Mouse (Mus musculus): Measurements from ENCODE around the gene Aaed1. TPM values are rescaled to one million over a fixed set of nuclear protein-coding genes. Genes with fewer than 3 reads are reported as not detected.

Aaed1 gene
- polyA plus RNA-seq, 1 experiment from 2014 or later, result 40.9 TPM

- H3K36me3 ChIP-seq (ENCODE audit: inconsistent target), result no peaks in the 10 kb centered on the region
- H3K4me3 ChIP-seq (ENCODE audit: inconsistent target), result no peak overlapping the region
- no peak overlapping the region for H3K27ac ChIP-seq
- H3K79me2 ChIP-seq (ENCODE audit: inconsistent target), result no peaks in the 10 kb centered on the region
Observed at GRCm38 (mm10) chr13:64319782-64320181, 7.3 kb upstream of the Aaed1 start.

DNA sequence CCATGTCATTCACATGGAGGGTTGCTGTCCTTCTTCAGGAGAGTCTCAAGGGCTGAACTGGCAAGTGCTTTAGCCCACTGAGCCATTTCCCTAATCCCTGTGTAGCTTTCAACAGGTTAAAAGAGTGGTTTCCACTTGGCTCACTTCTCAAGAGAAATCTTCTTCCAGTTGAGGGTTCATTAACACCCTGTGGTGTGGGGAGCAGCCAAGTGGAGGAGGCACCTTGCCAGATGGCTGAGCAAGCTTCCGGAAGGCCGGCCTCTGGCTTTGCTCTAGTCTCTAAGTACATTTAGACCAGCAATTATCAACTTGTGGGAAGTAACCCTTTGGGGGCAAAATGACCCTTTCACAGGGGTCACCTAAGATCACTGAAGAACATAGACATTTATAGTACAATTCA is 5.8 kb upstream of the Aaed1 start:
- no peak overlapping the region for H3K27ac ChIP-seq
- no peaks in the 10 kb centered on the region for H3K79me2 ChIP-seq (ENCODE audit: inconsistent target)
- no peak overlapping the region for H3K4me3 ChIP-seq (ENCODE audit: inconsistent target)
- no peaks in the 10 kb centered on the region for H3K36me3 ChIP-seq (ENCODE audit: inconsistent target)
- 66% methylated on average over 2 of the region's 2 CpGs for WGBS (ENCODE audit: missing documents)

DNA sequence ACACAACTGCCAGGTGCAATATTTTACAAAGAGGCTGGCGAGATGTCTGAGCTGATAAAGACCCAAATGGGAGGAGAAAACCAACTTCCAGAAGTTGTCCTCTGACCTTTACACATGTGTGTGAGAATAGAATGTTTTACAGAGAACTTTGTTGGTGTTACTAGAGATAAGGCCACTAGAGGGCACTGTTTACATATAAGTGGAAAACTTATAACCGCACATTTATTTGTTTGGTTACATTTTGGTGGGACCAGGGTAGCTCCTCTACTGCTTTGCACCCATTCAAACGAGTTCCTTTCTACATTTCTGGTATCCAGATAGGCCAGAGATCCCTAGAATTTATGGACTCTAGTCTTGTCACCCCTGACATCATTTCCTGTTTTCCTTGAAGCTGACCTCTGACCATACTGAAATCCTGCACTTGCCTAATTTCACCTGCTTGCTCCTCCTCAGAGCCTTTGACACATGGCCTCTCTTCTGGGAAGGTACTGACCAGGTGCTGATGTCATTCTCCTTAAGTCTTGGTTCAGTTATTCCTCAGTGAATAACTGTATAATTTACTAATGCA is 3.1 kb upstream of the Aaed1 start:
- peaks cover 14% of the 10 kb centered on the region; the same call in 1 of the 2 replicates for H3K79me2 ChIP-seq (ENCODE audit: inconsistent target)
- no peak overlapping the region for H3K27ac ChIP-seq
- H3K4me3 ChIP-seq (ENCODE audit: inconsistent target), result no peak overlapping the region
- H3K36me3 ChIP-seq (ENCODE audit: inconsistent target), result no peaks in the 10 kb centered on the region
- WGBS (ENCODE audit: missing documents), result 2% methylated on average over 3 of the region's 3 CpGs

DNA sequence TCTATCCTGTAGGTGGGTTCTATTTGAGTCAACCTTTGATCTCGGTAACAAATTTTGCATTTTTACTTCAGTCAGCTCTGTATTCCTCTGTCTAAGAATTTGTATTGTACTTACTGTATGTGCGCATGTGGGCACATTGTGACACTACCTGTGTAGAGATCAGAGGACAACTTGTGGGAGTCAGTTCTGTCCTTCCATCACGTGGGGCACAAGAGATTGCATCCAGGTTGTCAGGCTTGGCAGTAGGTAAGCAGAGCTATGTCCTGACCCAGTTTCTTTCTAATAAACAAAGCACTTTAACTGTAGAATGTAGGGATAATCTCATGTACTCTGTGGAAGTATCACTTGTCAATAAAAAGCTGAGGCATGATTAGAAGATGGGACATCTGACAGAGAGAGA is 1.5 kb upstream of the Aaed1 start:
- Histone ChIP-seq H3K79me2 (ENCODE audit: inconsistent target) (peaks cover 19% of the 10 kb centered on the region; the same call in 1 of the 2 replicates), H3K36me3 (ENCODE audit: inconsistent target) (no peaks in the 10 kb centered on the region), H3K27ac (no peak overlapping the region), H3K4me3 (ENCODE audit: inconsistent target) (no peak overlapping the region)
- 94% methylated on average over 3 of the region's 3 CpGs for WGBS (ENCODE audit: missing documents)

- 7% methylated on average over 2 of the region's 2 CpGs for WGBS (ENCODE audit: missing documents)
- Histone ChIP-seq H3K27ac (0 out of 2 replicates have a peak overlapping the region, but pooled peaks have one; percentile 8), H3K36me3 (ENCODE audit: inconsistent target) (no peaks in the 10 kb centered on the region), H3K4me3 (ENCODE audit: inconsistent target) (peak overlapping the region; percentile 16; the same call in 1 of the 2 replicates), H3K79me2 (ENCODE audit: inconsistent target) (peaks cover 19% of the 10 kb centered on the region; the same call in 1 of the 2 replicates)
Observed at GRCm38 (mm10) chr13:64312916-64313289, 393 bp upstream of the Aaed1 start.

- 88% methylated on average over 1 of the region's 1 CpGs for WGBS (ENCODE audit: missing documents)
- no peak overlapping the region for H3K27ac ChIP-seq
Observed at GRCm38 (mm10) chr13:64311266-64311665, 1.2 kb downstream of the Aaed1 start.

GRCm38 (mm10) chr13:64310585-64310984 is 1.9 kb downstream of the Aaed1 start:
- H3K4me3 ChIP-seq (ENCODE audit: inconsistent target), result no peak overlapping the region
- 79% methylated on average over 6 of the region's 6 CpGs for WGBS (ENCODE audit: missing documents)
- H3K79me2 ChIP-seq (ENCODE audit: inconsistent target), result peaks cover 19% of the 10 kb centered on the region; the same call in 1 of the 2 replicates
- H3K27ac ChIP-seq, result no peak overlapping the region
- H3K36me3 ChIP-seq (ENCODE audit: inconsistent target), result no peaks in the 10 kb centered on the region

More at GRCm38 (mm10) chr13:64311266-64311665, 1.2 kb downstream of the Aaed1 start:
- H3K36me3 ChIP-seq (ENCODE audit: inconsistent target), result no peaks in the 10 kb centered on the region
- H3K4me3 ChIP-seq (ENCODE audit: inconsistent target), result peak overlapping the region; percentile 91
- peaks cover 19% of the 10 kb centered on the region; the same call in 1 of the 2 replicates for H3K79me2 ChIP-seq (ENCODE audit: inconsistent target)

GRCm38 (mm10) chr13:64309842-64310241 is 2.7 kb downstream of the Aaed1 start:
- WGBS (ENCODE audit: missing documents), result 17% methylated on average over 11 of the region's 11 CpGs
- no peak overlapping the region for H3K4me3 ChIP-seq (ENCODE audit: inconsistent target)
- H3K27ac ChIP-seq, result no peak overlapping the region

GRCm38 (mm10) chr13:64309036-64309435 is 3.5 kb downstream of the Aaed1 start:
- Histone ChIP-seq H3K4me3 (ENCODE audit: inconsistent target) (no peak overlapping the region), H3K36me3 (ENCODE audit: inconsistent target) (0 out of 2 replicates have a peak, but pooled peaks cover 7% of the 10 kb centered on the region), H3K79me2 (ENCODE audit: inconsistent target) (peaks cover 19% of the 10 kb centered on the region; the same call in 1 of the 2 replicates), H3K27ac (no peak overlapping the region)
- WGBS (ENCODE audit: missing documents), result 8% methylated on average over 5 of the region's 5 CpGs

More at GRCm38 (mm10) chr13:64309842-64310241, 2.7 kb downstream of the Aaed1 start:
- Histone ChIP-seq H3K79me2 (ENCODE audit: inconsistent target) (peaks cover 19% of the 10 kb centered on the region; the same call in 1 of the 2 replicates), H3K36me3 (ENCODE audit: inconsistent target) (0 out of 2 replicates have a peak, but pooled peaks cover under 1% of the 10 kb centered on the region)

DNA sequence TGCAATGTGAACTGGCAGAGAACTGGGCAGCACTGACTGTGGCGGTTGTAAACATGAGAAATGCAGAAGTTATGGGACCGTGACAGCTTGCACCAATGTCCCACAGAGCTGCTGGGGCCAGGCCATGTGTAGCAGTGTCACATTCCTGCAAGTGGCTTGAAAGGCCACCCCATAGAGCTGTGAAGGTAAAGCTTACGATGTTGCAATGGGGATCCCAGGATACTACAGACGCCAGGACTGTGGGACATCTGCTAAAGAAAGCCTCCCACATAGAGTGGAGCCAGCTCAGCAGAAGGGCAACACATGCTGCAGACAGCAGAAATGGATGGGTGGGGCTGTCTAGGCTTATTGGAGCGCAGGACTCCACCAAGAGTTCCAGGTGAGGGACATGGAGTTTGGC is 5.0 kb downstream of the Aaed1 start:
- Histone ChIP-seq H3K36me3 (ENCODE audit: inconsistent target) (0 out of 2 replicates have a peak, but pooled peaks cover 14% of the 10 kb centered on the region), H3K4me3 (ENCODE audit: inconsistent target) (no peak overlapping the region), H3K79me2 (ENCODE audit: inconsistent target) (peaks cover 19% of the 10 kb centered on the region; the same call in 1 of the 2 replicates), H3K27ac (0 out of 2 replicates have a peak overlapping the region, but pooled peaks have one; percentile 17)
- 53% methylated on average over 5 of the region's 5 CpGs for WGBS (ENCODE audit: missing documents)

DNA sequence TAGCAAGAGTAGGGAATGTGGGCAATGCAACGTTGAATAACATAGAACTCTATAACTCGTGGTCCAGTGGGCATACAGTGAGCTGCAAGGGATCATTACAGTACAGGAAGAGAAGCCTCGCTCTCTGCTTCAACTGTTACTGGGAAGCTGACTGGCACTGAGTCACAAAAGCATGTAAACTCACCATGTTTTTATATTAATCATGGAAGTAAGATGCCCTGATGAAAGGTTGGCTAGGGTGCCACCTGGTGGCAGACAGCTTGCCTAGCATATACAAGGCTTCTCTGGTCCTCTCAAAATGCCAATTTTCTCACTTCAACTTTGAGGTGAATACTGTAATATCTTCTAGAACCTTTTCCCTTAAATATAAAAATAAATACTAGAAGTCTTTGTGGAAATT is 6.4 kb downstream of the Aaed1 start:
- WGBS (ENCODE audit: missing documents), result 76% methylated on average over 3 of the region's 3 CpGs
- Histone ChIP-seq H3K79me2 (ENCODE audit: inconsistent target) (peaks cover 10% of the 10 kb centered on the region; the same call in 1 of the 2 replicates), H3K27ac (no peak overlapping the region), H3K4me3 (ENCODE audit: inconsistent target) (no peak overlapping the region), H3K36me3 (ENCODE audit: inconsistent target) (0 out of 2 replicates have a peak, but pooled peaks cover 15% of the 10 kb centered on the region)

DNA sequence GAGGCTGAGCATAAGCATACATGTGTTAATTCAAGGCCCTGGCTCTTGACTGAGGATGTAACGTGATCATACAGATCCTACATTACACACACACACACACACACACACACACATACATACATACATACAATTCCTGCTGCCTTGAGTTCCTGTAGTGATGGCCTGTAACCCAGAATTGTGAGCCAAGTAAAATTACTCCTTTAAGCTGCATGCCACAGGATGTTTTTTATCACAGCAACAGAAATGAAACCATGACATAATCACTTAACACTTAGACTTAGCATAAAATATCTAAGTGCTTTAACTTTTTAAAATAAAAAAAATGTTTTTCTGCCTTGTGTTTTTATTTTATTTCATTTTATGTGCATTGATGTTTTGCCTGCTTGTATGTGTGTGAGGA is 13.4 kb downstream of the Aaed1 start:
- Histone ChIP-seq H3K79me2 (ENCODE audit: inconsistent target) (no peaks in the 10 kb centered on the region), H3K27ac (no peak overlapping the region), H3K36me3 (ENCODE audit: inconsistent target) (peaks cover 13% of the 10 kb centered on the region), H3K4me3 (ENCODE audit: inconsistent target) (no peak overlapping the region)
- no CpG with 5 or more reads among the region's 1 CpGs for WGBS (ENCODE audit: missing documents)

DNA sequence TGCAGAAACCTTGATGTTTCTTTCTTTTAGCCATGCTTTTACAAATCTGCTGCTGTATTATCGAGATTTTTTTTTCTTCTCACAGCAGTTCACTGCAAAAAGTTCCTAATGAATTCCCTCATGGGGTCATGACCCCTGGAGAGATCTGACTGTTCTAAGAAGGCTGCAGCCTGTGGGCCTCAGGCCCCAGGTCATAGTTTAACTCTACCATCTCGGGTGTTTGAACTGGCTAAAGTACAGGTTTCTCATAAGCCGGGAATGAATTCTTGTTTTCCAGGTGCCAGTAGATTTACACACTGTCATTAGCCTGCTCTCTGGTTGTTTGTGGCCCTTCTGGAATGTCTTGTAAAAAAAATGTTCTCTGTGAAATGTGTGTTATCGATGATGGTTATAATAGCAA is 25.7 kb downstream of the Aaed1 start:
- Histone ChIP-seq H3K79me2 (ENCODE audit: inconsistent target) (no peaks in the 10 kb centered on the region), H3K36me3 (ENCODE audit: inconsistent target) (0 out of 2 replicates have a peak, but pooled peaks cover 3% of the 10 kb centered on the region), H3K27ac (no peak overlapping the region), H3K4me3 (ENCODE audit: inconsistent target) (no peak overlapping the region)
- WGBS (ENCODE audit: missing documents), result 94% methylated on average over 4 of the region's 4 CpGs

GRCm38 (mm10) chr13:64286321-64286720 is 26.2 kb downstream of the Aaed1 start:
- Histone ChIP-seq H3K36me3 (ENCODE audit: inconsistent target) (no peaks in the 10 kb centered on the region), H3K4me3 (ENCODE audit: inconsistent target) (no peak overlapping the region), H3K79me2 (ENCODE audit: inconsistent target) (no peaks in the 10 kb centered on the region), H3K27ac (no peak overlapping the region)
- 93% methylated on average over 4 of the region's 4 CpGs for WGBS (ENCODE audit: missing documents)

GRCm38 (mm10) chr13:64284676-64285075 is 27.8 kb downstream of the Aaed1 start:
- Histone ChIP-seq H3K36me3 (ENCODE audit: inconsistent target) (no peaks in the 10 kb centered on the region), H3K4me3 (ENCODE audit: inconsistent target) (no peak overlapping the region), H3K79me2 (ENCODE audit: inconsistent target) (no peaks in the 10 kb centered on the region), H3K27ac (no peak overlapping the region)
- WGBS (ENCODE audit: missing documents), result 94% methylated on average over 2 of the region's 2 CpGs
